In genomic region chr6:67193591-67193990, GRCm38 (mm10) we compare ENCODE assay signal across 24 mouse cellular contexts. TPM values are rescaled to one million over a fixed set of nuclear protein-coding genes. Genes with fewer than 3 reads are reported as not detected.
A peak's percentile ranks its signal among the peaks of the same experiment; 100 is the strongest.
DNase-seq lines count a peak whose midpoint lies in the region; ATAC-seq lines count a peak whose summit lies in the region.
"Had no signal": no experiment of that assay in that cellular context is flagged by ENCODE, and none has a peak within 500 bp of the region (broad histone marks: within the 10 kb centered on the region; RNA-seq: fewer than 3 reads in every experiment).

No protein-coding gene starts in this region.

- H3K9me3 ChIP-seq in stomach, embryonic 16.5 days (replicated peaks; ENCODE audit: control insufficient read depth, low read length) = no peaks in the 10 kb centered on the region
- H3K9me3 ChIP-seq: embryonic facial prominence, embryonic 10.5 days; embryonic facial prominence, embryonic 12.5 days; G1E had no signal

- no peak for ATAC-seq in stomach, embryonic 16.5 days (ENCODE audit: insufficient read depth, low FRiP score)
- ATAC-seq: activated CD4-positive, CD25-positive, alpha-beta regulatory T cell, adult 4 months; CD4-positive, CD25-positive, alpha-beta regulatory T cell, adult 4 months; forebrain, embryonic 14.5 days; forebrain, embryonic 16.5 days; Patski had no signal

- no peak overlapping the region for H3K4me3 ChIP-seq in stomach, embryonic 16.5 days (replicated peaks; ENCODE audit: low read length)
- H3K4me3 ChIP-seq: embryonic facial prominence, embryonic 10.5 days; embryonic facial prominence, embryonic 12.5 days had no signal

- H3K9ac ChIP-seq in stomach, embryonic 16.5 days (ENCODE audit: low read length) = no peak overlapping the region
- H3K9ac ChIP-seq: embryonic facial prominence, embryonic 12.5 days had no signal

- peaks cover 9% of the 10 kb centered on the region for H3K4me1 ChIP-seq in stomach, embryonic 16.5 days (ENCODE audit: control insufficient read depth, insufficient read depth, low read length)

- H3K27ac ChIP-seq in stomach, embryonic 16.5 days (ENCODE audit: low read length) = peak overlapping the region; percentile 39; the same call in 1 of the 2 replicates
- H3K27ac ChIP-seq: embryonic facial prominence, embryonic 10.5 days; embryonic facial prominence, embryonic 12.5 days had no signal

- no peak overlapping the region for H3K4me2 ChIP-seq in stomach, embryonic 16.5 days (ENCODE audit: low read depth, low read length)
- H3K4me2 ChIP-seq: embryonic facial prominence, embryonic 12.5 days had no signal

- no peaks in the 10 kb centered on the region for H3K36me3 ChIP-seq in stomach, embryonic 16.5 days (ENCODE audit: control insufficient read depth, insufficient read depth, low read length)
- H3K36me3 ChIP-seq: embryonic facial prominence, embryonic 10.5 days; embryonic facial prominence, embryonic 12.5 days; G1E had no signal

- 49% methylated on average over 2 of the region's 2 CpGs for WGBS in stomach, embryonic 16.5 days

- DNase-seq in heart, adult 11 months = peak; percentile 61
- DNase-seq in heart, adult 8-10 months (ENCODE audit: low spot score) = no peak
- DNase-seq in urinary bladder, postnatal 14 days (ENCODE audit: low spot score) = peak; percentile 28
- no peak for DNase-seq in urinary bladder, postnatal 4 days (ENCODE audit: low spot score in 2 of 2)
- DNase-seq in ovary, adult 18-20 months (ENCODE audit: low spot score) = no peak
- DNase-seq: adrenal gland, adult 8-10 months; adrenal gland, postnatal 14 days; adrenal gland, postnatal 36 days; B cell, adult 2 months; cerebellum, adult 11-12 months; cerebellum, adult 2 months; cerebellum, adult 9-10 months; cerebellum, postnatal 10 days; cerebellum, postnatal 25 days had no signal

- no peaks in the 10 kb centered on the region for H3K27me3 ChIP-seq in stomach, embryonic 16.5 days (ENCODE audit: control insufficient read depth, insufficient read depth, low read length)
- H3K27me3 ChIP-seq: CH12.LX; embryonic facial prominence, embryonic 12.5 days had no signal

RNA-seq across cellular contexts. Expression of gene Serbp1, which starts 44.4 kb away (rescaled TPM):
- 100 to 1,000 TPM; 155 to 268 (median 219) TPM for total RNA-seq in heart, adult 8-10 months (2022)
- polyA plus RNA-seq in stomach, embryonic 16.5 days (2015; fragmentation: Nextera tagmentation; extraction: Ambion mirVana) = 277 and 295 TPM in 2 replicates

Comparison
In these comparisons a context has a peak if more than half of its experiments do, and no peak if none do; other contexts are left out.
1. DNase-seq: peak in heart, adult 11 months (single experiment) and urinary bladder, postnatal 14 days (single experiment); none in heart, adult 8-10 months (single experiment), urinary bladder, postnatal 4 days (0 of 2) and ovary, adult 18-20 months (single experiment).